Mouse (Mus musculus) heart, adult 2 months (tissue): ENCODE data around the gene Dennd4a.

ENCODE experiments used
- CTCF ChIP-seq: fragments of 200-600 bp; IDR thresholded peaks from 2 replicates; pipeline ENCODE4 v1.8.1; 2022; ENCODE audit warnings: antibody characterized with exemption, mild to moderate bottlenecking, moderate library complexity
- EP300 ChIP-seq: fragments of 200-500 bp; IDR thresholded peaks from 2 replicates; pipeline ENCODE4 v1.6.1; 2011; ENCODE audit warnings: low read depth, low read length, control low read depth; ENCODE audit not compliant: insufficient read depth
- POLR2A ChIP-seq: fragments of 200-500 bp; IDR thresholded peaks from 2 replicates; pipeline ENCODE4 v1.6.1; 2011; ENCODE audit warnings: mild to moderate bottlenecking, low read depth, low read length, control low read depth; ENCODE audit not compliant: insufficient read depth

DNA sequence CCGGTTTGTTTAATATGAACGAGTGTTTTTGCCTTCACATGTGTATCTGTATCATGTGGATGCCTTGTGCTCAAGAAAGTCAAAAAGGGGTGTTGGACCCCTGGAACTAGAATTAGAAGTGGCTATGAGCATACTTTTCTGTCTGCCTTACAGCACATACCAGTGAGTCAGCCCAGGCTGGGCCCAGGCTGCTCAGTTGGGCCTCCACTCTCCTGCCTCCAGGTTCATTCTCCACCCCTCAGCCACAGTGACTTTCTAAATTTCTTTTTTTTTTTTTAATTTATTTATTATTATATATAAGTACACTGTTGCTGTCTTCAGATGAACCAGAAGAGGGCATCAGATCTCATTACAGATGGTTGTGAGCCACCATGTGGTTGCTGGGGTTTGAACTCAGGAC is 128.7 kb downstream of the Dennd4a start:
- TF ChIP-seq CTCF, result no peak
- TF ChIP-seq POLR2A, result no peak
- no peak for TF ChIP-seq EP300
